Mouse (Mus musculus): ENCODE measurements around the gene Gm9817.

Gene Gm9817

DNA sequence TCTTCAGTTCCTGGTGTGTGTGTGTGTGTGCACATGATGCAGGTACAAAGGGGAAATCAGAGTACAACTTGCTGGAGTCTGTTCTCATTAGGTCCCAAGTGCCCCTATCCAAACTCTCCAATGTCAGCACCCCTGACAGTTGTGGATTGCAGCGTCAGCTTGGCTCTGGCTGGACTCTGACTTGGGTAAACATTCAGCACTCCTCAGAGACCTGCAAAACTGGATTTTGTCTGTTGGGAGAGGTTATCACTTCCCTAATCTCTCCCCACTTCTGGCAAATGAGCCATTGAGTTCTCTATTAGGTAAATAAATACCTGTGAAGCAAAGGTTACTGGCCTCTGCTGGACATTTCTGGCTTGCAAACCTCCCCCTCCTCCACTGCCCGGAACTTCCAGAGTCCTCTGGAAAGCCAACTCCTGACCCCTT lies 10.3 kb downstream of the Gm9817 start:
- DNase-seq (ENCODE audit: extremely low spot score, low read depth, low spot score), result no peak

DNA sequence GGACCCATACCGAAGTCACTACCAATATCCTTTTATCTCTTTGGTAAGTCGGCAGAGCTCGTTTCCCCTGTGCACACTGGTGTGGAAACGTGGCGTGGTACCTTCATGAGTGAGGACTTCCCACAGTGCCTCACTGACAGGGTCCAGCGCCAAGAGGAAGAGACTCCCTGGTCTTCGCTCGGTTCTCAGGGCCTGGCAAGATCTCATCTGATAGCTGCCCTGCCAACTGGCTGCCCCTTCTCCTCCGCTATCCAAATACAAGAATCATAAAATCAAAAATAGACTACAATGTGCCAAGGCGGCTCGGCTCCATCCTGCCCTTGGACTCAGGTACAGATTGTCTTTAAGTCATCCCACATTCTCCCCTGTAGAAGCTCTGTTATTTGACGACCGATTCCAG lies 11.4 kb downstream of the Gm9817 start:
- DNase-seq (ENCODE audit: extremely low spot score, low read depth, low spot score), result no peak

DNA sequence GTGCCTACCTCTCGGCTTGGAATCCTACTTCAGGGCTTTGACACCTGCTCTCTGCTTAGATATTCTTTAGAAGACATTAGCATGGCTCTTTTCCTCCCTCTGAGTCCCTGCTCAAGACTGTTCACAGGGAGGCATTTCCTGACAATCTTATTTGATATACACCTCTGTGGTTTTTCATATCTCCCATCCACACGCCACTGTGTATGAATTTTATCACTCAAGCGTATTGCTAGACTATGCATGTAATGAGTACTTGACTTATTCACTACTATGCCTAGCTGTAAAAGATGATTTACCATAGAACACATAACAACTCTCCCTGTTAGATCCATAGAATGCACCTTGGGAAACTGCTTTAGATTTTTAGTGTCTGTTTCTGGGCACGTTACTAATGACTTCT lies 14.3 kb downstream of the Gm9817 start:
- DNase-seq (ENCODE audit: extremely low spot score, low read depth, low spot score), result no peak

DNA sequence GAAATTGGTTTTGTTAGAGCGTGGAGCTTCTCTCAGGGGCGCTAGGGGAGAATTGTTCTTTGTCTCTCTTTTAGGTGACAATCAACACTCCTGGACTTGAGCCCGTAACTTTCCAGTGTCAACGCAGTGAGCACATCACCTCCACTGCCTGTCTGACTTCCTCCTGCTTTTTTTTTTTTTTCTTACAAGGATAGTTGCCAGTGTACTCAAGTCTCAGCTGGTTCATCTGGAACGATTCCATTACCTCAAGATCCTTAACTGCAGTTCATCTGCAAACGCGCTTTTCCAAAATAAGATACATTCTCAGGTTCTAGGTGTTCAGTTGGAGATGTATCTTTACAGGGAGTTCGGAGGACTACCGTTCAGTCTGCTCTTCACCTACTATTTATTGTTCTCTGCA lies 16.5 kb downstream of the Gm9817 start:
- DNase-seq (ENCODE audit: extremely low spot score, low read depth, low spot score), result no peak

DNA sequence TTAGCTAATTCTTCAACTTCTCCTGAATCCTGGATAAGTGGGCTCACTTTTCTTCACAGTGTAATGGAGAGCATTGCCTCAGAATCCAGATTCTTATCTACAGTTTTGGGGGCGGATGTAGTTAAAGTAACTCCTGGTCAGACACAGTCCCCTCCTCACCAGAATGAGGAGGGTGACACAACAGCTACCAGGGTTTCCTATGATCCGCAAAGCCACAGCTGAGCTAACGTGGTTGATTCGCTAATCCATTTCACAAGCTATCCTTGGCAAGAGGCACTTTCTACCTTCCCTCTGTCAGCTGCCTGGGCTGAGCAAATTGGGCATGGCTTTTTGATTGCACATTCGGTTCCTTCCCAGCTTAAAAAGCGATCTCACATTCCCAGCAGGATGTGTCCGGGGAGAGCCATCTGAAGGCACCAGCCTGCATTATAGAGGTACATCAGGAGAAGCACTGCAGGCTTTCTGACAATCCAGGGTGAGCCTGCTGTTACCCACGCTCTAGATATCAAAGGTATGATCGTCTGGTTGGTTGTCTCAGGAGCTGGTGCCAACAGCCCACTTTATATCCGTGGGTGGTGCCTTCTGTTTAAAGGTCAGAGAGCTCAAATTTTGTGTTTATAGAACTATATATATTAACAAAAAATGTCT lies 21.2 kb downstream of the Gm9817 start:
- no peak for DNase-seq (ENCODE audit: extremely low spot score, low read depth, low spot score)

DNA sequence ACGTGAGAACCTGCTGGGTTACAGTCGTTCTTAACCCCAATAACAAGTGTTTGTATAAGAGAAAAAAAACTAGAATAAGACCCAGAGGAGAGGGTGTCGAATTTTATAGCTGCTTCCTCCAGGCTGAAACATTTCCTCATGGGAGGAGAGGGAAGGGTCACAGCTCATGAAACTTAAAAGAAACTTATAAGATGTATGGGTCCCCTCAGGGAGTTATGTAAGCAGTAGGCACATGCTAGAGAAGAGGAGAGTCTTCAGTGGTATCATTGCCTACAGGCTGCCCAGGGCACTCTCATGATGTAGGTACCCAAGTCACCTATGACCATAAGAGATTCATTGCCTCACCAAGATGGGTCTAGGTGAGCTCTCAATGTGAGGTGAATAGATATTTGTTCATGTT lies 28.0 kb downstream of the Gm9817 start:
- DNase-seq (ENCODE audit: extremely low spot score, low read depth, low spot score), result no peak

DNA sequence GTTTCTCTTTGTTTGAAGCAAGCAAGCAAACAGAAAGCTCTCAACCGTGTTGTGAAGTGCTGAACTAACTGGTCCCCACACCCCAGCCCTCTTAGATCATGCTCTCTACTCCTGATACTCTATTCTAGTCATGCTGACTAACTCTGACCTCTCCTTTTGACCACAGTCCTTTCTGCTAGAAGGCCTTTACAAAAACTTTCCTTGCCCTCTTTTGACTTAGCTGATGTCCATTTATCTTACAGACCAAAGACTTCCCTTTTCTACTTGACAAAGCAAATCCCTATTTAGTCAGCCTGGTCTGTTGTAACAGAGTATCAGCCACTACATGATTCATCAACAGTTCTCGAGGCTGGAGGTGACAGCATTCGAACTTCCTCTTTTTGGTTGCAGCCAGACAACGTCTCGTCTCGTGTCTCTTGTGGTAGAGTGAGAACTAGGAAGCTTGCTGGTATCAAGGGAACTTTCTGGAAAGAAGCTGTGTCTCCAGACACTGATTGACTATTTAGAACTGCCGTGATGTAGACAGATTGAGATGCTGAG lies 30.4 kb downstream of the Gm9817 start:
- no peak for DNase-seq (ENCODE audit: extremely low spot score, low read depth, low spot score)

DNA sequence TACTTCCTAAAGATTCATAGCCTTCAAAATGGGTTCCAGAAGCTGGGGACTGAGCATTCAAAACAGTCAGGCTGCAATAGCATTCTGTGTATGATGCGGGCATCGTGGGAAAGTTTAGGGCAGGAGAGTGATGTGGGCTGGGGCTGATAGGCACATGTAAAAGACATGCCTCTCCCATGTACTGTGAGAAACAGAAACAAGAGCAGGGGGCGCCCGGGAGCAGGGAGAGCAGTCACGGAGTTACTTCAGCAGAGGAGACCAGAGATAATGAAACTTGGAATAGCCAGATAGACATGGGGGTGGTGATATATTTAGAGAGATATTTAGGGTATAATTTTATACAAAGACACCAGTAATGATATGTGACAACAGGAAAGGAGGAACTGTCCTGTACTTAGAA lies 39.9 kb downstream of the Gm9817 start:
- no peak for DNase-seq (ENCODE audit: extremely low spot score, low read depth, low spot score)

DNA sequence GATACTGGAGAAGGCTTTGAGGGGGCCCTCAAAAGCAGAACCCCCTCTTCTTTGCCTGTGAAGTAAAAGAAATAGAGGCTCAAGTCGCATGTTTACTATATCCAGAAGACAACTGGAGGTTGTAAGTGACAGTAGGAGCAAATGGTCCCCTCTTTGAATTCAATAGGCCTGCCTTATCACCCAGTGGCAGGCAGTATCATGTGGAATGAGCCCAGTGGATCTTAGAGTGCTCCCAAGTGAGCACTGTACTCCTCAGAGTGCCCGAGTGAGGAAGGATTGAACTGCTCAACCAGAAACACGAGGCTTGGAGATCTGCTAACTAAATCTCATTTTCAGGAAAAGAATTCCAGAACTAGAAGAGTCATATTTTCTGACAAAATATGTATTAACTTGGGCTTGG lies 40.3 kb downstream of the Gm9817 start:
- no peak for DNase-seq (ENCODE audit: extremely low spot score, low read depth, low spot score)
